Mouse (Mus musculus): ENCODE measurements at regions not wholly inside any gene's neighbourhood (a gene's known extent, or its start where the extent isn't known, plus 50 kb on each side); places are given as distances from the start of the nearest gene placed in this dataset.

GRCm38 (mm10) chr9:69705942-69706341, 54.8 kb downstream of the Foxb1 start:
- no peak for DNase-seq (ENCODE audit: low read depth, low spot score)

DNA sequence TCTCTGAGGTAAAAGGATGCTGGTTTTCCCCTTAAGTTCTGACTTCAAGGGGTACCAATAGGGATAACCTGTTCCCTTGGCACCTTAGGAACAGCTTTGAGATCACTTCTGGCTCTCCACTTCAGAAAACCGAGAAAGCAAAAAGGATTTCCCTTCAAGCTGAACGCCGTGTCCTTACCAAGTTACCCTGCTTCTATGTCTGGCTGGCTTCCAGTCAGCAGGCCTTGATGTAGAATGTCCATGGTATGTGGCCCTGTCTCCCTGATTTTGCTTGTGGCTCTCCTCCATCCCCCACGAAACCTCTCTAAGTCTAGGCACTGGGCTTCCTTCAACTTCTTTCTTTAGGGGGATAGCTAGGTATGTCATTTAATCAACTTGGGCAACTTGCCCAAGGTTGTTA, 55.7 kb downstream of the Foxb1 start:
- no peak for DNase-seq (ENCODE audit: low read depth, low spot score)

DNA sequence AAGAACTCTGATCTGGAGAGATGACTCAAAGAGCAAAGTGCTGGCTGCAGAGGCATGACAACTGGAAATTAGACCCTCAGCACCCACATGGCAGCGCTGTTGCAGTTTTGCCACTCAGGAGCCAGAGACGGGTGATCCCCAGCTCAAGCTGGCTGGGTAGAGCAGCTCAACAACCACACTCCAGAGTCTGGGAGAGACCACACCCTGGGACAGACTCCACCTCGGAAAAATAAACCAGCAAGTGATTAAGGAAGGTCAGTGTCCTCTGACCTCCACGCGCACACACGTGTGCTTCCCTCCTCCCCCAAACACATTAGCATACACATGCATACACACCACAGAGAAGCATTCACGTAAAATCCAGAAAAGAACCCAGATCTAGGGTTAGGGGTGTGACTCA, 57.0 kb downstream of the Foxb1 start:
- DNase-seq (ENCODE audit: low read depth, low spot score): no peak

DNA sequence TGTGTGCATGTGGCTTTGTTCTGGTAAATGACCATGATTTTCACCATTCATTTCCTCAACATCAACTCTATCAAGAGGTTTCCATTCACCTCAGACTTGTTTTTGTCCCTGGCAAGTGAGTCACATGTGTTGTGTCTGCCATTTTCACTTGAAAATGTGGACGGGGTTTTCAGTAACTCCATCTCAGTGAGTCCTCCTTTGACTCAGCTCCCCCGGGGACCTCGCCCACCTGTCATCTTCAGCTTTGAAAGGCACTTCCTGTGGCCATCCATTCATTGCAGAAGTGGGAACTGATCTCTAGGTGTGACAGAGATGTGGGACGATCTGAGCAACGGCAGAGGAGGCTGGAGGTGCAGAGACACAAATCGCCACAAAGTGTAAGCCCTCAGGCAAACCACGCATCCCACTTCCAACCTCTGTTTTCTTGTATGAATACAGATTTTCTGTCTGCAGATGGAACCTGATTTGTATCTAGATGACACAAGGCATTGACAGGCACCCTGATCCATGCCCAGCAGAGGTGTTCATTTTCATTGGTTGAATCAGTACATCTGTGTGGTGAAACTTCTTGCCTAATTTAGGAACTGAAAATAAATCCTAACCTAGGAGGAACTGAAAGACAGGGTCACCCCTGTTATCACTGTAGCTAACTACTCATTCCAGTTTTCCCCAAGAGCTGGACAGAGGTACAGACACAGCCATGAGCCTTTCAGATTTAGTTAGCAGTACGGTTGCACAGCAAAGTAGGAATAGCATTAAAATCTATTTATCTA, 58.4 kb downstream of the Foxb1 start:
- DNase-seq (ENCODE audit: low read depth, low spot score): no peak

GRCm38 (mm10) chr9:69700696-69701095, 60.0 kb downstream of the Foxb1 start:
- no peak for DNase-seq (ENCODE audit: low read depth, low spot score)

DNA sequence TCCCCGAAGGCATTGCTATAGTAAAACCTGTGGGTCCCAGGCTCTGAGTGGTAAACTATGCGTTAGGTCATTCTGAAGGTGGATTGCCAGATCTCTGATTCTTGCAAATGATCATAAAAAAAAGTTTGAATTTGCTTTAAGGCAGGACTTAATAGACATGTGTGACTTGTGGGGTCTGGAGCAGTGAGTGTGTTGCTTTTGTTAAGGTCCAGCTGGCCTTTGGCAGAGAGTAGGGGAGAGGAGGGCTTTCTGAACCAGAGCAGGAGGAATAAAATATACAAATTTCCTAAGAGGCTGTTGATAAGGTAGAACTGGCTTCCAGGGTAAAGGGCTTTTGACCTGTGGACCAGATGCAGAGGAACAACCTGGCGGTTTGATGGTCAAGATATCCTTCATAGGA, 69.0 kb downstream of the Foxb1 start:
- no peak for DNase-seq (ENCODE audit: low read depth, low spot score)

GRCm38 (mm10) chr9:69687349-69688123, 73.2 kb downstream of the Foxb1 start:
- no peak for DNase-seq (ENCODE audit: low read depth, low spot score)

GRCm38 (mm10) chr9:69686766-69687165, 74.0 kb downstream of the Foxb1 start:
- DNase-seq (ENCODE audit: low read depth, low spot score): no peak

- no peak for DNase-seq (ENCODE audit: low read depth, low spot score)
Observed at GRCm38 (mm10) chr9:69685630-69686029, 75.1 kb downstream of the Foxb1 start.

DNA sequence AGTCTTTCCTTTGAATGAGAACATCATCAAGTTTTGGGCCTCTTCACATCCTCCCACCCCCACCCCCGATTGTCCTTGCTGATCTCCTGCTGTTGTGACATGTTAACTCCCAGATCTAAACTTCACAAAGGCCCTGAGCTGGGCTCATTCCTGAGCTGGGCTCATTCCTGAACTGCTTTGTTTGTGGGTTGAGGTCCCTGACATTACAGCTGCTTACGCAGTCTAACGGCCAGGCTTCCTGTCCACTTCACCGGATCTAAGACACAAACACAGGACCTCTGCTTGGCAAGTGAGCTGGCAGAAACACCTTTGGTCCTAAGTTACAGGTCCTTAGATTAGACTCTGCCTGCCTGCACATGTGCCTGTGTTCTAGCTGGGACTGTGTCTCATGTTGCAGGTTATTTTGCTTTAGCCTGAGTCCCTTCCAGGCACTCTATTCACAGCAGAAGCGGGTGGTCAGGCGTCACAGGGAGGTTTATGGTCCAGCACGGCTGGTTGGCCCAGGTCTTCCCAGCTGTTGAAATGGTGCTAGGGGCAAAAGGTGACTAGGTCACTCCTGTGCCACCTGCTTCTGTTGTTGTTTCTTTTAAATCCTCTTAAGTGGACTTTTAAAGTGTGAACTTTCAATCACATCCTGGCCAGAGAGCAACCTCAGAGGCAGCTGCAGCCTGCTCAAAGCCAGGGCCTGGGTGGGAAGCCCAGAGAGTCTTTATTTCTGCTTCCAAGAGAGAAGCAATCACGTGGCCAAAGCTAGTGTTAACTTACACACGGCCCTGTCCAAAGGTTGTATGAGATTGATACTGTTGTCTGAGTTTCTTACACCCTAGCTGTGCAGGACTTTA, 79.1 kb downstream of the Foxb1 start:
- DNase-seq (ENCODE audit: low read depth, low spot score): no peak

DNA sequence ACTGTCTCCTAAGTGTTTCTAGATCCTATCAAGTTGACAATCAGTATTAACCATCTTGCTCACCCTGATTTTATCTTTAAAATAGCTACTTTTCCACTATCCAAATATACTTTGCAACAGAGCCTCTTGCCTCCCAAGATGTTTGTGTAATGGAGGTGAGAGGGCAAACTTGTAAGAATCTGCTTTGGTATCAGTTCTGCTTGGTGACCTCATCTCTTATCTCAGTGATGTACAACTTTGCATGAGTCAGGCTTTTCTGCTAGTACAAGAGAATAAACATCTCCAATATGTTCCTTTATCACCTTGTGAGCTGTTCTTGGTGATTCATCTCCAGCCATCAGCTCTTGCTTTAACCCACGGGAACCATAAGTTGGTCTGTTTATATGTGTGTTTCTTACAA, 82.1 kb downstream of the Foxb1 start:
- DNase-seq (ENCODE audit: low read depth, low spot score): no peak

DNA sequence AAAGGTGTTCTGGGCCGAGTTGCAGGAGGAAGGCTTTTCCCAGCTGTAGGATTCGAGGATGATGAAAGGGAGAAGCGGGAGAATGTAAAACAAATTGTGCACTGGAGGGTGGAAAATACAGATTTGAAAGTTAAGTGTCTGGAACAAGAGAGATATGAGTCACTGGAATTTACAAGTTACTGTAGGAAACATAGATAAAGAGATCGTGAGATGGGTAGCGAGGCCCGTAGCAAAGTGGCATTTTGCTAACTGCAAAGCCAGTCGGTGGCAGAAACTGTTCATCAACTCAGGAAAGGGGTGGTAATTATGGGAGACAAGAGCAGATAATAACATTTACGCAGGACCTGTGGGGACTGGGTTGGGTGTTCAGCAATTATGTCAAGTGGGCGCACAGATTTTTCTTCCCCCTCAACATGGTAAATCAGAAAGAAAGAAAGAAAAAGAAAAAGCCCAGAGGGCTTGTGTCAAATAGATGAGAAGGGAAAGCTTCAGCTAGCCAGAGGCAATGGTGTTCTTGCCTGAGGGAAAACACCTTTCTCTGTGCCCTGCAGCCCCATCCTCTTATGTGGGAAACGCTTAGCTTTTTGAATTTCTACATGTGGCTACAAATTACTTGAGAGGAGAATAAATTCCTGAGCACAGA, 87.2 kb downstream of the Foxb1 start:
- DNase-seq (ENCODE audit: low read depth, low spot score): no peak

DNA sequence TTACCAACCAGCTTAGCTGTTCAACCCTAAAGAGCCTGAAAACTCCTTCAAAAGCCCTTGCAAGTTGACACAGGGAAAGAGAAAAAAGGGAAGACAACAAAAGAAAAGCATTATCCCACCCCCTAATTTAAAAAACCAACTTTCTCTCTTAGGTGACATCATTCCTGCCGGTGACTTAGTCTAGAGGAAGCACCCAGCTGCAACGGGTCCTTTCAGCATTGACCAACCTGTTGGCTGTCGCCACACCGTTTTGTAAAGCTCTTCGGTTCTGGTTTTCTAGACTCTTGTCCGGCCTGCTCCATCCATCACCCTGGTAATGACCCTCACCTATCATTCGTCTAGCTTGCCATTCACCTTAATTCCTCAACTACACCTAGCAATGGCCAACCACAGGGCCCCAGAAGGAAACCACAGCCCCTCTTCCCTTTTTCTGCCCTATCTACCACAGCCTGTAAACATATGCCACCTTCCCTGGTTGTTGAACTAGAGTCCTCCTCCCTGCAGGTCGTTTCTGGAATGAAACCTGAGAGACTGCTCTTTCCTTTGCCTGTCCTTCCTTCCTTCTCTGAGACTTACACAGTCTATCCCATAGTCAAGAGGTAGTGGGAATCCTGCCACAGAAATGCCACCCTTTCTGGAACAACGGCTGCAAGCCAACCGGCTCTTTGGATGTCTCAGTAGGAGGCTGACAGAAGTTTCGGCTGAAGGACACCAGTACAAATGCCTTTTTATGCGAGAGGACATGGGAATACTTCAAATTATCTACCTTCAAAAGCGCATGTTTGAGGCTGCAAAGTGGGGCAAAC, 87.9 kb downstream of the Foxb1 start:
- DNase-seq (ENCODE audit: low read depth, low spot score): no peak

- no peak for DNase-seq (ENCODE audit: low read depth, low spot score)
Observed at GRCm38 (mm10) chr9:69671199-69671598, 89.5 kb downstream of the Foxb1 start.

GRCm38 (mm10) chr9:69670551-69671044, 90.1 kb downstream of the Foxb1 start:
- DNase-seq (ENCODE audit: low read depth, low spot score): no peak

DNA sequence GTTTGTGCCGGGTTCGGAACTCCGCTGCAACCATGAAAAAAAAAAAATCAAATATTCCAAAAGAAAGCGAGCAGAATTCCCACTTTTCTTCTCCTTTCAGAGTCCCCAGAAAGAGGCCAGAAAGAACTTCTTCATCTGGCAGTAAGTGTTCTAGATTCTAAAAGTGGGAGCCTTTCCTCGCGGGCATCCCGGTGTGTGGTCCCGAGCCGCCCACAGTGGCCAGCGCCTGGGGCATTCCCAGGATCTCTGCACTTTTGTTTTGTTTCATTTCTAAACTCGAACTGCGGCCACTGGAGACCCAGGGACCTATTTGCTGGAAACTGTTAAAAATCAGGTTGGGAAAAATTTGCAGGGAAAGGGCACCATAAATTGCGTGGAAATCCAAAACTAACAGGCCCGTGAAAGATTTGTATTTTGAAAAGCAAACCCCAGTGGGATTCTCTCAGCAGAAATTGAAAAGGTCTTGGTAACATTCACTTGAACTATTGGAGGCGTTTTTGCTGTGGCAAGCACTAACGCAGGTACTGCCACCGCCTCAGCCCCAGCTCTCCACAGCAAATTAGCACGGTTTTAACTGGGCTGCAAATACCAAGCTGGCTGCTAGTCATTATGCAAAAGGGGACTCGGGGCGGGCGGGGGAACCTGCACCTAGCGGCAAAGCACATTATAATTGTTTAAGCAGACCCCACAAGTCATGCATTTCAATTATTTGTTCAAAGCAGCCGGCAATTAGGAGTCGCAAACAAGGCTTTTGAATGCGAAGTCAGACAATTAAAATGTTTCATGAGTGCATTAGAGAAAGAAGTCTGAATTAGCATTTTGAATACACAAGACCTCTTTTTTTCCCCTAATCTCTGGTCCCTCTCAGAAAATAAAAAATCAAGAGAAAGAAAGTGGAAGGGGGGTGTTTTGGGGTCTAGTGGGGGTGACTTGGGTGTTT, 90.9 kb downstream of the Foxb1 start:
- DNase-seq (ENCODE audit: low read depth, low spot score): no peak

GRCm38 (mm10) chr9:69668475-69669090, 92.2 kb downstream of the Foxb1 start:
- no peak for DNase-seq (ENCODE audit: low read depth, low spot score)

DNA sequence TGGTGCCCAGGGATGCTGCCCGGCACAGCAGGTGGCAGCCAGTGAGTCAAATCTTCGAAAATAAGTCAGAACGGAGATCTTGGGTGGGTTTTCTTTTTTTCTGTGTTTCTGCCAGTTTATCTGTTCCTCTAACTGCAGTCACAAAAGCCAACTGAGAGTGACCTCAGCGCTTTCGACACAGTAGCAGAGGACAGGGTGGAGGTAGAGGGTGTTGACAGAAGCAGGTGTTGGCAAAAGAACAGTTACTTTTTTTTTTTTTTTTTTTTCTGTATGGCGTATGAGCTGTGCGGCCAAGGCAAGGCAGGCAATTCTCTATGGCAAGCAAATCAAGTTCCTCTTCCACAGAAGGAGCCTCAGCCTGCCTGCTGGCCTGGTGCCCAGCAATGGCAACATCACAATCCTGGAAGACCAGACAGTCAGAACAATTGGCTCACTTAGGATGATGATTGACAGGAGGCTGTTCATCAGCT, 93.6 kb downstream of the Foxb1 start:
- DNase-seq (ENCODE audit: low read depth, low spot score): no peak

GRCm38 (mm10) chr9:69664201-69664600, 96.5 kb downstream of the Foxb1 start:
- DNase-seq (ENCODE audit: low read depth, low spot score): no peak
